Mouse (Mus musculus): Measurements from ENCODE around the gene Zdhhc7. TPM values are rescaled to one million over a fixed set of nuclear protein-coding genes. Genes with fewer than 3 reads are reported as not detected.

The Zdhhc7 gene
- total RNA-seq, 2 experiments from 2014 or later, result 21.9 to 28.4 TPM

DNA sequence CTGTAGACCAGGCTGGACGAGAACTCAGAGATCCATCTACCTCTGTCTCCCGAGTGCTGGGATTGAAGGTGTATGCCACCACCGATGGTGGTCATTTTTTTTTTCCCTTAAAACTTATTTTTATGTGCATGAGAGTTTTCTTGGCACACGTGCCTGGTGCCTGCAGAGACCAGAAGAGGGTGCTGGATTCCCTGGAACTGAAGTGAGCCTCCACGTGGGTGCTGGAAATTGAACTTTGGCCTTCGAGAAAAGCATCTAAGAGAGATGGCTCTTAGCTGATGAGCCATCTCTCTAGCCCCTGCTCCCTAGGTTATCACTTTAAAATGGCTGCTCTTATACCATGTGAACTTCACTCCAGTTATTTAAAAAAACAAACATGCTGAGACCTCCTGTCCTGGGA, 26.8 kb downstream of the Zdhhc7 start:
- intact Hi-C loops (cut with DNase I), result loop anchor here (5.0 kb wide), 2 partner anchors 82 to 292 kb away; partner anchors contain the start of gene Crispld2
- DNase-seq, result no peak

GRCm38 (mm10) chr8:120072827-120073226, 28.5 kb downstream of the Zdhhc7 start:
- intact Hi-C loops (cut with DNase I), result loop anchor here (5.0 kb wide), 2 partner anchors 81 to 291 kb away; partner anchors contain the start of gene Crispld2

DNA sequence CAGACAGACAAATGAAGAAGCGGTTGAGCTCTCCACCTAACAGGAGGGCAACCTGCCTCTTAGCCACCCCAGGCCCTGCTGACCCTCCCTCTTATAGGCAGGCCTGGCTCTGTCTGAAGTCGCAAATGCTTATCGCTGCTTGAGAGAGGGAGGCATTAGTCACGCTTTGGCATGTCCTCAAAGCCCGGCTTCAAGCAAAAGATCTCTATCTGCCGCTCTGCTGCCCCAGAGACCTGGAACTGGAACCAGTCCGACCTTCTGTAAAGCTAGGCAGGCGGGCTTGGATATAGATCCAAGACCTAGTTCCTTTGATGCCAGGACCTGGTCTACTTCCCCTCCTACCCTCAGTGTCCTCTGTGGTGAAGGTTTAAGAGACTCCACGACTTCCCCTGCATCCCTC, 29.0 kb downstream of the Zdhhc7 start:
- intact Hi-C loops (cut with DNase I), result loop anchor here (5.0 kb wide), 2 partner anchors 80 to 290 kb away; partner anchors contain the start of gene Crispld2
- DNase-seq, result peak in 1 of 2 experiments; percentile 44

More at GRCm38 (mm10) chr8:120072827-120073226, 28.5 kb downstream of the Zdhhc7 start:
- DNase-seq, result peak in 1 of 2 experiments; percentile 41

GRCm38 (mm10) chr8:120071684-120072083, 29.6 kb downstream of the Zdhhc7 start:
- peak; percentile 83 to 88 for DNase-seq
- intact Hi-C loops (cut with DNase I), result loop anchor here (5.0 kb wide), 2 partner anchors 79 to 289 kb away; partner anchors contain the start of gene Crispld2

- peak; percentile 77 to 83 for DNase-seq
- intact Hi-C loops (cut with DNase I), result loop anchor here (5.0 kb wide), 1 partner anchor 66 kb away; no protein-coding TSS in a partner anchor
Measured at GRCm38 (mm10) chr8:120067936-120068668, 33.2 kb downstream of the Zdhhc7 start.

- DNase-seq, result no peak
- intact Hi-C loops (cut with DNase I), result loop anchor here (5.0 kb wide), 1 partner anchor 64 kb away; no protein-coding TSS in a partner anchor
Measured at GRCm38 (mm10) chr8:120066226-120066625, 35.1 kb downstream of the Zdhhc7 start.

GRCm38 (mm10) chr8:120065611-120066010, 35.7 kb downstream of the Zdhhc7 start:
- intact Hi-C loops (cut with DNase I), result loop anchor here (5.0 kb wide), 1 partner anchor 63 kb away; no protein-coding TSS in a partner anchor
- DNase-seq, result no peak

- intact Hi-C loops (cut with DNase I), result loop anchor here (2.0 kb wide), 1 partner anchor 17 kb away; no protein-coding TSS in a partner anchor
- DNase-seq, result no peak
Measured at GRCm38 (mm10) chr8:120063326-120063725, 38.0 kb downstream of the Zdhhc7 start.

- intact Hi-C loops (cut with DNase I), result loop anchor here (2.0 kb wide), 1 partner anchor 16 kb away; no protein-coding TSS in a partner anchor
- DNase-seq, result peak; percentile 54 to 62
Measured at GRCm38 (mm10) chr8:120062742-120063141, 38.5 kb downstream of the Zdhhc7 start.

GRCm38 (mm10) chr8:120057078-120057477, 44.2 kb downstream of the Zdhhc7 start:
- no peak for DNase-seq
- intact Hi-C loops (cut with DNase I), result no loop called here

GRCm38 (mm10) chr8:120054833-120055232, 46.4 kb downstream of the Zdhhc7 start:
- intact Hi-C loops (cut with DNase I), result no loop called here
- no peak for DNase-seq

- intact Hi-C loops (cut with DNase I), result no loop called here
- DNase-seq, result no peak
Measured at GRCm38 (mm10) chr8:120052318-120052717, 49.0 kb downstream of the Zdhhc7 start.

GRCm38 (mm10) chr8:120051908-120052307, 49.4 kb downstream of the Zdhhc7 start:
- no peak for DNase-seq
- intact Hi-C loops (cut with DNase I), result no loop called here

DNA sequence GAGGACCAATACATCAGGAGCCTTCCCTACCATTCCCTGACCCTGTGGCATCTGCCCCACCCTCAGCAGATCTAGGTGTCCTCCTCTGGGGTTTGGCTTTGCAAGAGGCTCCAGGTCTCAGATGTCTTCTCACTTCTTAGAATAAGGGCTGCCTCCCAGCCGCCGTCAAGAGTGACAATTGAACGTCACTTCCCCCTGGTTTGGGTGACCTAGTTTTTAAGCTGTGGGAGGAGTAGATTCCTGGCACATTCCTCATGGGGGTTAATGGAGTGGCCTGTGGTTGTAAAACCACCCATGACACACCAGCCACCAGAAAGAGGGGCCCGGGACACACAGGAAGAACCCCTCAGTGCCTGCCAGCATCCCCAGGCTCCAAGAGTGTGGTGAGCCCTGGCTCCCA, 50.3 kb downstream of the Zdhhc7 start:
- no peak for DNase-seq
- intact Hi-C loops (cut with DNase I), result no loop called here

DNA sequence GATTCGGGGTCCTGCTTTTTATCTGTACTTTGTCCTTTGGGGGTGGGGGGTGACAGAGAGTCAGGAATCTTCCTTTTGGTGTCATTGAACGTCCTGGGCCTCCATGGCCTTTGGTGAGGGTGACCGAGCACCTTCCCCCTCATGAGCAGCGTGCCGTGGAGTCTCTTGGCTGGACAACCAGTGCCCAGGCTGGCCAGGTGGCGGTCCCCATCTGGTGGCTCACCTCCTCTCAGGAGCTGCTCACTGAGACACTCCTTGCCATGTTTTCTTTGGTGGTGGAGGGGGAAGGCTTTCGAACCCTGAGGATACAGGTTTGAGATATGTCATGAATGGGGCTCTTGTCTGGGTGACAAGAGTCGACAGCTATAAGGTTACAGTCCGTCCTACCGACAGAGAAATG, 50.9 kb downstream of the Zdhhc7 start:
- no peak for DNase-seq
- intact Hi-C loops (cut with DNase I), result no loop called here

- intact Hi-C loops (cut with DNase I), result no loop called here
- no peak for DNase-seq
Measured at GRCm38 (mm10) chr8:120049949-120050348, 51.3 kb downstream of the Zdhhc7 start.

GRCm38 (mm10) chr8:120046258-120047020, 54.8 kb downstream of the Zdhhc7 start:
- intact Hi-C loops (cut with DNase I), result loop anchor here (2.0 kb wide), 1 partner anchor 16 kb away; no protein-coding TSS in a partner anchor
- DNase-seq, result peak; percentile 89 to 92

DNA sequence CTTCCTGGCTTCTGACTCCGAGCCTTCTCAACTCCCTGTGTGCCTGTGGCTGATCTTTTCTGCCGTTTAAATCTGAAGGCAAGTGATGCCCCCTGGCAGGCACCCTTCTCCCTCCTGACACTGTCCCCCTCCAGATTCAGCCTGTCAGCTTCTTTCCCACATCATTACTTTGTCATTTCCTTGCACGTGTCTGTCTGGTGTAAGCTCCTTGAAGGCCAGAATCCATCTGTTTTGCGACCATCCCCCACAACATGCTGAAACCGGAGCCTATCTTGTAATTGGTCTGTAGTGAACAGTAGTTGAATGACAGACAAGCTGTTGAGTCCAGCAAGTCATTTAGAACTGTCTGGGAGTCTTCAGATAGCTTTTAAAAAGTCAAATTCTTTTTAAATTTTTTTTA, 55.8 kb downstream of the Zdhhc7 start:
- intact Hi-C loops (cut with DNase I), result no loop called here

GRCm38 (mm10) chr8:120044907-120045306, 56.4 kb downstream of the Zdhhc7 start:
- intact Hi-C loops (cut with DNase I), result no loop called here
- DNase-seq, result no peak

More for the DNA sequence above, 55.8 kb downstream of the Zdhhc7 start:
- DNase-seq, result no peak

- DNase-seq, result no peak
- intact Hi-C loops (cut with DNase I), result no loop called here
Measured at GRCm38 (mm10) chr8:120042542-120043312, 58.6 kb downstream of the Zdhhc7 start.

Measured in gastrocnemius, postnatal 36 days (tissue).